Mouse (Mus musculus) spleen, adult 2 months (tissue): Measurements from ENCODE around the gene Kcnq5.

Experiments used
- CTCF ChIP-seq: fragments of 200-500 bp; IDR thresholded peaks from 2 replicates; pipeline ENCODE4 v1.5.1; 2011; ENCODE audit warnings: mild to moderate bottlenecking, inconsistent platforms; ENCODE audit not compliant: insufficient read depth, insufficient read length, insufficient replicate concordance; ENCODE audit errors: extremely low read depth
- POLR2A ChIP-seq: fragments of 200-500 bp; IDR thresholded peaks from 2 replicates; pipeline ENCODE4 v1.6.1; 2011; ENCODE audit warnings: low read depth, low read length, inconsistent platforms

DNA sequence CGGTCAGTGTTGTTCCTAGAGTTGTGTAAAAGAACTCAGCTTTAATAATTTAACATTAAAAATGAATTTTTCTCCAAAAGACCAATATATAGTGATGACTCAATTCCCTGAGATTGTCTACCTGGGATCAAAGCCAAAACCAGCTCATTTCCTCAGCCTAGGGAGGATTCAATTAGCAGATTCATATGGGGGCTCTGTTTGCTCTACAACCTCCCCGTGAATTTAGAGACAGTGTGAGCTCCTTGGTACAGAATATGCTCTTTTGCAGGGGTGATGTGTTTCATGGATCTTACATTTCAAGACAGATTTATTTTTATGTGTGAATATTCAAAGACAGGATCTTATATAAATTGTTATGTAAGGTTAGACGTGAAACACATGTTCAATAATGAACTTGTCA lies 284.9 kb downstream of the Kcnq5 start:
- TF ChIP-seq CTCF (no peak), POLR2A (no peak)
